Mouse (Mus musculus) stomach, embryonic 14.5 days (tissue): Measurements from ENCODE around the gene Pex11g. TPM values are rescaled to one million over a fixed set of nuclear protein-coding genes. Genes with fewer than 3 reads are reported as not detected.
A peak's percentile ranks its signal among the peaks of the same experiment; 100 is the strongest.

Source experiments
- ATAC-seq: fragments of 200-750 bp; cut with Nextera tagmentation; 2 replicates; pipeline ENCODE4 v1.8.0; 2017; ENCODE audit warnings: low read depth, moderate TSS enrichment; ENCODE audit not compliant: insufficient number of reproducible peaks, insufficient read depth, low FRiP score
- H3K27ac ChIP-seq: fragments of 300-500 bp; sonication (generic); 2 replicates; pipeline ENCODE4 v1.5.1; 2014; ENCODE audit warnings: mild to moderate bottlenecking, low read length, moderate library complexity, mixed read lengths
- H3K27me3 ChIP-seq: fragments of 300-500 bp; sonication (generic); 2 replicates; pipeline ENCODE4 v1.6.1; 2014; ENCODE audit warnings: low read length, control low read depth, mixed read lengths; ENCODE audit not compliant: control insufficient read depth, insufficient read depth
- H3K36me3 ChIP-seq: fragments of 300-500 bp; sonication (generic); 2 replicates; pipeline ENCODE4 v1.6.1; 2014; ENCODE audit warnings: mild to moderate bottlenecking, control low read depth, low read length, moderate library complexity, mixed read lengths; ENCODE audit not compliant: control insufficient read depth, insufficient read depth
- H3K4me1 ChIP-seq: fragments of 300-500 bp; sonication (generic); 2 replicates; pipeline ENCODE4 v1.6.1; 2014; ENCODE audit warnings: low read length, control low read depth, mixed read lengths; ENCODE audit not compliant: control insufficient read depth, insufficient read depth
- H3K4me2 ChIP-seq: fragments of 300-500 bp; sonication (generic); replicated peaks from 2 replicates; pipeline ENCODE4 v1.6.1; 2014; ENCODE audit warnings: low read depth, low read length, control low read depth
- H3K4me3 ChIP-seq: fragments of 300-500 bp; sonication (generic); 2 replicates; pipeline ENCODE4 v1.5.1; 2014; ENCODE audit warnings: low read depth, low read length, control low read depth
- H3K9ac ChIP-seq: fragments of 300-500 bp; sonication (generic); replicated peaks from 2 replicates; pipeline ENCODE4 v1.6.1; 2014; ENCODE audit warnings: low read depth, mild to moderate bottlenecking, control low read depth, low read length, moderate library complexity, mixed read lengths
- H3K9me3 ChIP-seq: fragments of 300-500 bp; sonication (generic); 2 replicates; pipeline ENCODE4 v1.6.1; 2016; ENCODE audit warnings: low read depth, low read length, control low read depth; ENCODE audit not compliant: control insufficient read depth
- WGBS: fragments of 180-500 bp; shearing (Covaris S2); extraction: QIAGEN DNeasy Blood & Tissue Kit; methylation state at CpG from one replicate; pipeline ENCODE4 v1.1.7; 2014; 5-methylcytosine and 5-hydroxymethylcytosine counted together
- polyA plus RNA-seq: library from polyadenylated mRNA; unstranded; fragments of >200 nt; fragmentation: Nextera tagmentation; extraction: Ambion mirVana; gene quantifications from 2 replicates; pipeline ENCODE4 v1.2.1, GENCODE M21; 2014

Gene Pex11g
- polyA plus RNA-seq, 1 experiment from 2014 or later, result 3.9 TPM

GRCm38 (mm10) chr8:3502217-3502616, 34.7 kb upstream of the Pex11g start:
- H3K27me3 ChIP-seq, result no peaks in the 10 kb centered on the region
- H3K4me1 ChIP-seq, result 0 out of 2 replicates have a peak, but pooled peaks cover 17% of the 10 kb centered on the region
- no peaks in the 10 kb centered on the region for H3K9me3 ChIP-seq
- peaks cover 7% of the 10 kb centered on the region for H3K36me3 ChIP-seq
- no peak for ATAC-seq
- H3K4me3 ChIP-seq, result no peak overlapping the region
- H3K4me2 ChIP-seq, result no peak overlapping the region
- H3K9ac ChIP-seq, result no peak overlapping the region
- no peak overlapping the region for H3K27ac ChIP-seq
- WGBS, result 65% methylated on average over 4 of the region's 4 CpGs

- ATAC-seq, result peak; percentile 89
- under 1% methylated on average over 70 of the region's 70 CpGs for WGBS
These were observed 33.0 kb upstream of the Pex11g start, which contains the start of gene Mcoln1 for GRCm38 (mm10) chr8:3500235-3501090. Gene Mcoln1, plus strand, starts transcription at chr8:3500457.

GRCm38 (mm10) chr8:3499751-3500150, 32.3 kb upstream of the Pex11g start:
- no peaks in the 10 kb centered on the region for H3K9me3 ChIP-seq
- peaks cover 22% of the 10 kb centered on the region for H3K36me3 ChIP-seq
- 0 out of 2 replicates have a peak, but pooled peaks cover 17% of the 10 kb centered on the region for H3K4me1 ChIP-seq
- H3K9ac ChIP-seq, result peak overlapping the region; percentile 73
- H3K27me3 ChIP-seq, result no peaks in the 10 kb centered on the region
- peak overlapping the region; percentile 66 for H3K4me3 ChIP-seq
- H3K4me2 ChIP-seq, result peak overlapping the region; percentile 68
- H3K27ac ChIP-seq, result peak overlapping the region; percentile 93
- WGBS, result 3% methylated on average over 8 of the region's 8 CpGs
- peak; percentile 2; the same call in 1 of the 2 replicates for ATAC-seq

More at GRCm38 (mm10) chr8:3500235-3501090, 33.0 kb upstream of the Pex11g start, which contains the start of gene Mcoln1:
- Histone ChIP-seq H3K27me3 (no peaks in the 10 kb centered on the region), H3K9ac (peak within 1 kb of the TSS; percentile 73), H3K27ac (peak within 1 kb of the TSS; percentile 93), H3K9me3 (no peaks in the 10 kb centered on the region), H3K4me2 (peak within 1 kb of the TSS; percentile 83), H3K4me3 (peak within 1 kb of the TSS; percentile 66), H3K36me3 (peaks cover 20% of the 10 kb centered on the region), H3K4me1 (0 out of 2 replicates have a peak, but pooled peaks cover 17% of the 10 kb centered on the region)

DNA sequence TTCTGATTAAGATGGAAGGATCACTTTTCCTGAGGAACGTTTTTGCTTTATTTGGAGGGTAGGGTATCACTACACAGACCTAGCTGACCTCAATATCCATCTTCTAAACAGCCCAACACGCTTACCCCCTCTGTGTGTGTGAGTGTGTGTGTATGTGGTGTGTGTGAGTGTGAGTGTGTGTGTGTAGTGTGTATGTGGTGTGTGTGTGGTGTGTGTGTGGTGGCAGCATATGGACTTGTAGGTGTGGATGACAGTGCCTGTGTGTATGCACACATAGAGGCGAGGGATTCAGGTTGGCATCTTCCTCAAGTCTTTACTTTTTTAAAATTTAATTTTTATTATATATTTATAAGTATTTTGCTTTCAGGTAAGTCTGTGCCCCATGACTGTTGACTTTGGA, 31.1 kb upstream of the Pex11g start:
- 85% methylated on average over 3 of the region's 3 CpGs for WGBS

GRCm38 (mm10) chr8:3496428-3496748, 28.9 kb upstream of the Pex11g start:
- H3K36me3 ChIP-seq, result peaks cover 25% of the 10 kb centered on the region
- ATAC-seq, result no peak

More for the DNA sequence above, 31.1 kb upstream of the Pex11g start:
- no peak overlapping the region for H3K9ac ChIP-seq
- H3K27me3 ChIP-seq, result no peaks in the 10 kb centered on the region
- no peaks in the 10 kb centered on the region for H3K9me3 ChIP-seq
- H3K4me1 ChIP-seq, result peaks cover 22% of the 10 kb centered on the region; the same call in 1 of the 2 replicates
- ATAC-seq, result no peak
- H3K27ac ChIP-seq, result no peak overlapping the region
- H3K4me2 ChIP-seq, result no peak overlapping the region
- no peak overlapping the region for H3K4me3 ChIP-seq
- H3K36me3 ChIP-seq, result peaks cover 25% of the 10 kb centered on the region

GRCm38 (mm10) chr8:3495578-3496427, 28.3 kb upstream of the Pex11g start:
- H3K4me1 ChIP-seq, result peaks cover 12% of the 10 kb centered on the region; the same call in 1 of the 2 replicates
- no peak for ATAC-seq
- peaks cover 25% of the 10 kb centered on the region for H3K36me3 ChIP-seq
- no peaks in the 10 kb centered on the region for H3K27me3 ChIP-seq
- no peak overlapping the region for H3K4me2 ChIP-seq
- WGBS, result 95% methylated on average over 44 of the region's 44 CpGs
- H3K9me3 ChIP-seq, result no peaks in the 10 kb centered on the region
- H3K4me3 ChIP-seq, result no peak overlapping the region
- no peak overlapping the region for H3K27ac ChIP-seq
- H3K9ac ChIP-seq, result no peak overlapping the region

More at GRCm38 (mm10) chr8:3496428-3496748, 28.9 kb upstream of the Pex11g start:
- Histone ChIP-seq H3K9me3 (no peaks in the 10 kb centered on the region), H3K27me3 (no peaks in the 10 kb centered on the region), H3K27ac (no peak overlapping the region), H3K4me3 (no peak overlapping the region), H3K9ac (no peak overlapping the region), H3K4me2 (no peak overlapping the region), H3K4me1 (peaks cover 18% of the 10 kb centered on the region; the same call in 1 of the 2 replicates)
- 91% methylated on average over 15 of the region's 15 CpGs for WGBS

GRCm38 (mm10) chr8:3493845-3494208, 26.3 kb upstream of the Pex11g start:
- WGBS, result 22% methylated on average over 6 of the region's 6 CpGs

More at GRCm38 (mm10) chr8:3493845-3494208, 26.3 kb upstream of the Pex11g start:
- H3K27me3 ChIP-seq, result no peaks in the 10 kb centered on the region
- no peak overlapping the region; the same call in 1 of the 2 replicates for H3K27ac ChIP-seq
- H3K4me3 ChIP-seq, result peak overlapping the region; percentile 92
- peaks cover 5% of the 10 kb centered on the region; the same call in 1 of the 2 replicates for H3K4me1 ChIP-seq
- H3K4me2 ChIP-seq, result peak overlapping the region; percentile 46
- H3K9me3 ChIP-seq, result no peaks in the 10 kb centered on the region
- H3K9ac ChIP-seq, result peak overlapping the region; percentile 97
- peaks cover 25% of the 10 kb centered on the region for H3K36me3 ChIP-seq
- ATAC-seq, result no peak
